Mouse (Mus musculus) mouse trophoblast stem cell (cell line): ENCODE measurements around the gene Slc37a1.
"Not testable (repeated sequence)": the region's sequence is repeated elsewhere in the genome, so short reads cannot be mapped to it uniquely, and the experiment has no call there.

Experiments
- in situ Hi-C, 2 experiments: fragments of 300-500 bp; cut with MseI, MboI; formaldehyde crosslinking; loops; 2 replicates in 1 of 2; 3 replicates in 1 of 2; pipeline ENCODE4 v1.15.1; 2025

Gene Slc37a1

GRCm38 (mm10) chr17:31344816-31345215 is 58.2 kb downstream of the Slc37a1 start:
- in situ Hi-C loops = loop anchor here in 1 of 2 experiments (10.0 kb wide), 1 partner anchor 140 kb away; no protein-coding TSS in a partner anchor

- in situ Hi-C loops = loop anchor here in 1 of 2 experiments (10.0 kb wide), 1 partner anchor 137 kb away; no protein-coding TSS in a partner anchor
Observed at GRCm38 (mm10) chr17:31348129-31348528, 61.5 kb downstream of the Slc37a1 start.

GRCm38 (mm10) chr17:31349388-31349787 is 62.8 kb downstream of the Slc37a1 start:
- in situ Hi-C loops = loop anchor here in 1 of 2 experiments (10.0 kb wide), 1 partner anchor 135 kb away; no protein-coding TSS in a partner anchor

- in situ Hi-C loops = no loop called here
Observed at GRCm38 (mm10) chr17:31351984-31352383, 65.4 kb downstream of the Slc37a1 start.

- in situ Hi-C loops = no loop called here
Observed at GRCm38 (mm10) chr17:31353255-31353654, 66.7 kb downstream of the Slc37a1 start.

- in situ Hi-C loops = not testable (repeated sequence)
Observed at GRCm38 (mm10) chr17:31354684-31355083, 68.1 kb downstream of the Slc37a1 start.

- in situ Hi-C loops = no loop called here
Observed at GRCm38 (mm10) chr17:31355792-31356502, 69.4 kb downstream of the Slc37a1 start.

GRCm38 (mm10) chr17:31360582-31360981 is 74.0 kb downstream of the Slc37a1 start:
- in situ Hi-C loops = no loop called here

- in situ Hi-C loops = loop anchor here in 1 of 2 experiments (5.0 kb wide), 1 partner anchor 102 kb away; no protein-coding TSS in a partner anchor
Observed at GRCm38 (mm10) chr17:31365586-31366166, 79.1 kb downstream of the Slc37a1 start.

GRCm38 (mm10) chr17:31370221-31370620 is 83.6 kb downstream of the Slc37a1 start:
- in situ Hi-C loops = no loop called here

GRCm38 (mm10) chr17:31370931-31371330 is 84.3 kb downstream of the Slc37a1 start:
- in situ Hi-C loops = no loop called here

- in situ Hi-C loops = loop anchor here (5.0 kb wide), 1 partner anchor 114 kb away; no protein-coding TSS in a partner anchor
Observed at GRCm38 (mm10) chr17:31377961-31378360, 91.4 kb downstream of the Slc37a1 start.

GRCm38 (mm10) chr17:31378361-31378761 is 91.8 kb downstream of the Slc37a1 start:
- in situ Hi-C loops = loop anchor here (5.0 kb wide), 1 partner anchor 114 kb away; no protein-coding TSS in a partner anchor

GRCm38 (mm10) chr17:31379086-31379485 is 92.5 kb downstream of the Slc37a1 start:
- in situ Hi-C loops = loop anchor here (5.0 kb wide), 1 partner anchor 113 kb away; no protein-coding TSS in a partner anchor

- in situ Hi-C loops = loop anchor here (5.0 kb wide), 1 partner anchor 112 kb away; no protein-coding TSS in a partner anchor
Observed at GRCm38 (mm10) chr17:31379863-31380262, 93.3 kb downstream of the Slc37a1 start.

- in situ Hi-C loops = no loop called here
Observed at GRCm38 (mm10) chr17:31383320-31383719, 96.7 kb downstream of the Slc37a1 start.

- in situ Hi-C loops = no loop called here
Observed at GRCm38 (mm10) chr17:31384968-31385627, 98.5 kb downstream of the Slc37a1 start.

GRCm38 (mm10) chr17:31385671-31386665 is 99.4 kb downstream of the Slc37a1 start, which contains the start of gene Pde9a:
Gene Pde9a (plus strand): TSS chr17:31386210.
- in situ Hi-C loops = no loop called here

- in situ Hi-C loops = no loop called here
Observed at GRCm38 (mm10) chr17:31386766-31387275, 100.2 kb downstream of the Slc37a1 start.

- in situ Hi-C loops = no loop called here
Observed at GRCm38 (mm10) chr17:31389432-31390050, 102.9 kb downstream of the Slc37a1 start.
